Mouse (Mus musculus): ENCODE measurements around the gene Pdss2. TPM values are rescaled to one million over a fixed set of nuclear protein-coding genes. Genes with fewer than 3 reads are reported as not detected.

Gene Pdss2
- polyA plus RNA-seq, 1 experiment = 3.7 TPM

- Histone ChIP-seq H3K4me3 (ENCODE audit: control insufficient read depth, low read depth, low read length) (no peak overlapping the region), H3K36me3 (ENCODE audit: control insufficient read depth, insufficient read depth, low read length) (no peaks in the 10 kb centered on the region), H3K27ac (ENCODE audit: control insufficient read depth, insufficient read depth, low read depth, low read length) (no peak overlapping the region), H3K4me1 (ENCODE audit: control insufficient read depth, insufficient read depth, low read length) (no peaks in the 10 kb centered on the region), H3K27me3 (ENCODE audit: control insufficient read depth, insufficient read depth, low read length) (no peaks in the 10 kb centered on the region)
- no peak for TF ChIP-seq POLR2A (IDR thresholded peaks at IDR 0.05; ENCODE audit: control insufficient read depth, low read depth, low read length)
These were observed 141.7 kb downstream of the Pdss2 start for GRCm38 (mm10) chr10:43362947-43363346.

- no peak overlapping the region for H3K27ac ChIP-seq (ENCODE audit: control insufficient read depth, insufficient read depth, low read depth, low read length)
- H3K4me3 ChIP-seq (ENCODE audit: control insufficient read depth, low read depth, low read length) = no peak overlapping the region
- no peaks in the 10 kb centered on the region for H3K36me3 ChIP-seq (ENCODE audit: control insufficient read depth, insufficient read depth, low read length)
- no peak for TF ChIP-seq CTCF (IDR thresholded peaks at IDR 0.05; ENCODE audit: control insufficient read depth, insufficient read depth, insufficient replicate concordance, low read depth, low read length)
- TF ChIP-seq POLR2A (IDR thresholded peaks at IDR 0.05; ENCODE audit: control insufficient read depth, low read depth, low read length) = no peak
- no peaks in the 10 kb centered on the region for H3K4me1 ChIP-seq (ENCODE audit: control insufficient read depth, insufficient read depth, low read length)
- no peaks in the 10 kb centered on the region for H3K27me3 ChIP-seq (ENCODE audit: control insufficient read depth, insufficient read depth, low read length)
These were observed 142.2 kb downstream of the Pdss2 start for GRCm38 (mm10) chr10:43363431-43363851.

GRCm38 (mm10) chr10:43365909-43366308 lies 144.6 kb downstream of the Pdss2 start:
- no peak overlapping the region for H3K27ac ChIP-seq (ENCODE audit: control insufficient read depth, insufficient read depth, low read depth, low read length)
- H3K36me3 ChIP-seq (ENCODE audit: control insufficient read depth, insufficient read depth, low read length) = no peaks in the 10 kb centered on the region
- no peak for TF ChIP-seq CTCF (IDR thresholded peaks at IDR 0.05; ENCODE audit: control insufficient read depth, insufficient read depth, insufficient replicate concordance, low read depth, low read length)
- no peak for TF ChIP-seq POLR2A (IDR thresholded peaks at IDR 0.05; ENCODE audit: control insufficient read depth, low read depth, low read length)
- H3K4me3 ChIP-seq (ENCODE audit: control insufficient read depth, low read depth, low read length) = no peak overlapping the region
- no peaks in the 10 kb centered on the region for H3K27me3 ChIP-seq (ENCODE audit: control insufficient read depth, insufficient read depth, low read length)
- H3K4me1 ChIP-seq (ENCODE audit: control insufficient read depth, insufficient read depth, low read length) = no peaks in the 10 kb centered on the region

GRCm38 (mm10) chr10:43368611-43369010 lies 147.3 kb downstream of the Pdss2 start:
- Histone ChIP-seq H3K27ac (ENCODE audit: control insufficient read depth, insufficient read depth, low read depth, low read length) (no peak overlapping the region), H3K4me1 (ENCODE audit: control insufficient read depth, insufficient read depth, low read length) (no peaks in the 10 kb centered on the region), H3K27me3 (ENCODE audit: control insufficient read depth, insufficient read depth, low read length) (no peaks in the 10 kb centered on the region), H3K36me3 (ENCODE audit: control insufficient read depth, insufficient read depth, low read length) (no peaks in the 10 kb centered on the region), H3K4me3 (ENCODE audit: control insufficient read depth, low read depth, low read length) (no peak overlapping the region)
- TF ChIP-seq CTCF (IDR thresholded peaks at IDR 0.05; ENCODE audit: control insufficient read depth, insufficient read depth, insufficient replicate concordance, low read depth, low read length) (no peak), POLR2A (IDR thresholded peaks at IDR 0.05; ENCODE audit: control insufficient read depth, low read depth, low read length) (no peak)

- Histone ChIP-seq H3K27ac (ENCODE audit: control insufficient read depth, insufficient read depth, low read depth, low read length) (no peak overlapping the region), H3K36me3 (ENCODE audit: control insufficient read depth, insufficient read depth, low read length) (no peaks in the 10 kb centered on the region), H3K27me3 (ENCODE audit: control insufficient read depth, insufficient read depth, low read length) (no peaks in the 10 kb centered on the region), H3K4me1 (ENCODE audit: control insufficient read depth, insufficient read depth, low read length) (no peaks in the 10 kb centered on the region), H3K4me3 (ENCODE audit: control insufficient read depth, low read depth, low read length) (no peak overlapping the region)
- no peak for TF ChIP-seq CTCF (IDR thresholded peaks at IDR 0.05; ENCODE audit: control insufficient read depth, insufficient read depth, insufficient replicate concordance, low read depth, low read length)
- TF ChIP-seq POLR2A (IDR thresholded peaks at IDR 0.05; ENCODE audit: control insufficient read depth, low read depth, low read length) = no peak
These were observed 151.0 kb downstream of the Pdss2 start for GRCm38 (mm10) chr10:43372315-43372714.

GRCm38 (mm10) chr10:43373035-43373434 lies 151.7 kb downstream of the Pdss2 start:
- TF ChIP-seq CTCF (IDR thresholded peaks at IDR 0.05; ENCODE audit: control insufficient read depth, insufficient read depth, insufficient replicate concordance, low read depth, low read length) (no peak), POLR2A (IDR thresholded peaks at IDR 0.05; ENCODE audit: control insufficient read depth, low read depth, low read length) (no peak)

GRCm38 (mm10) chr10:43373666-43374065 lies 152.4 kb downstream of the Pdss2 start:
- TF ChIP-seq POLR2A (IDR thresholded peaks at IDR 0.05; ENCODE audit: control insufficient read depth, low read depth, low read length) = no peak
- no peak for TF ChIP-seq CTCF (IDR thresholded peaks at IDR 0.05; ENCODE audit: control insufficient read depth, insufficient read depth, insufficient replicate concordance, low read depth, low read length)
- no peaks in the 10 kb centered on the region for H3K27me3 ChIP-seq (ENCODE audit: control insufficient read depth, insufficient read depth, low read length)
- no peaks in the 10 kb centered on the region for H3K36me3 ChIP-seq (ENCODE audit: control insufficient read depth, insufficient read depth, low read length)
- H3K27ac ChIP-seq (ENCODE audit: control insufficient read depth, insufficient read depth, low read depth, low read length) = no peak overlapping the region
- H3K4me1 ChIP-seq (ENCODE audit: control insufficient read depth, insufficient read depth, low read length) = no peaks in the 10 kb centered on the region
- no peak overlapping the region for H3K4me3 ChIP-seq (ENCODE audit: control insufficient read depth, low read depth, low read length)

More at GRCm38 (mm10) chr10:43373035-43373434, 151.7 kb downstream of the Pdss2 start:
- no peak overlapping the region for H3K4me3 ChIP-seq (ENCODE audit: control insufficient read depth, low read depth, low read length)
- no peak overlapping the region for H3K27ac ChIP-seq (ENCODE audit: control insufficient read depth, insufficient read depth, low read depth, low read length)
- H3K36me3 ChIP-seq (ENCODE audit: control insufficient read depth, insufficient read depth, low read length) = no peaks in the 10 kb centered on the region
- no peaks in the 10 kb centered on the region for H3K4me1 ChIP-seq (ENCODE audit: control insufficient read depth, insufficient read depth, low read length)
- no peaks in the 10 kb centered on the region for H3K27me3 ChIP-seq (ENCODE audit: control insufficient read depth, insufficient read depth, low read length)

GRCm38 (mm10) chr10:43375286-43375685 lies 154.0 kb downstream of the Pdss2 start:
- Histone ChIP-seq H3K4me3 (ENCODE audit: control insufficient read depth, low read depth, low read length) (no peak overlapping the region), H3K27ac (ENCODE audit: control insufficient read depth, insufficient read depth, low read depth, low read length) (no peak overlapping the region), H3K36me3 (ENCODE audit: control insufficient read depth, insufficient read depth, low read length) (no peaks in the 10 kb centered on the region), H3K27me3 (ENCODE audit: control insufficient read depth, insufficient read depth, low read length) (no peaks in the 10 kb centered on the region), H3K4me1 (ENCODE audit: control insufficient read depth, insufficient read depth, low read length) (no peaks in the 10 kb centered on the region)
- no peak for TF ChIP-seq POLR2A (IDR thresholded peaks at IDR 0.05; ENCODE audit: control insufficient read depth, low read depth, low read length)
- TF ChIP-seq CTCF (IDR thresholded peaks at IDR 0.05; ENCODE audit: control insufficient read depth, insufficient read depth, insufficient replicate concordance, low read depth, low read length) = no peak
